Mouse (Mus musculus): ENCODE measurements around the gene Hpgd.

DNA sequence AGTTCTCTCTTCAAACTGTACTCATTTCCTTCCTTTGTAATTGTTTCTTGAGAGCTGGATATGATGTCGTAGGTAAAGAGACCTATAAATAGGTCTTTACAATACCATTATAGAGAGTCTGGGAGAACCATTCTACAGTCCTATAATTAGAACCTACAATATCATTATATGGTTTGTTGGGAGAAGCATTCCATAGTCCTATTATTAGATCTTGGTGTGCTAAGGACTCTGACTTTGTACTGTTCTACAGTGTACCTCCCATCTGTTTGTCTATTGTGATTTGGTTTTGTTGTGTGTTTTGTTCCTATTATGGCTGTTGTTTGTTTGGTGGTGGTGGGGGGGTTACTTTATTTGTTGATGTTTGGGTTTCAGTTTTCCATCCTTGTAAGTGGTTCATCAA, 21.5 kb upstream of the Hpgd start:
- no peak for TF ChIP-seq POLR2A (IDR thresholded peaks at IDR 0.05; ENCODE audit: control insufficient read depth, low read depth, low read length)
- no peak for TF ChIP-seq CTCF (IDR thresholded peaks at IDR 0.05; ENCODE audit: control insufficient read depth, insufficient read depth, insufficient replicate concordance, low read depth, low read length)
